Mouse (Mus musculus) layer of hippocampus, adult 8-10 months (tissue): ENCODE data around the gene Ppp1ca. TPM values are rescaled to one million over a fixed set of nuclear protein-coding genes. Genes with fewer than 3 reads are reported as not detected.

Experiments used
- DNase-seq, 2 experiments: peaks; one replicate each; pipeline ENCODE4 v3.0.0; 2022; ENCODE audit warnings: low spot score in 2 of 2
- total RNA-seq, 4 experiments: library from RNA; stranded (reverse); gene quantifications; 2 replicates each; pipeline ENCODE4 v1.2.4; 2022

Ppp1ca gene
- total RNA-seq, 4 experiments from 2014 or later, result 255 to 271 (median 266) TPM

- DNase-seq, result no peak
Measured at GRCm38 (mm10) chr19:4183689-4184088, 8.2 kb upstream of the Ppp1ca start.

GRCm38 (mm10) chr19:4184976-4185975 lies 6.6 kb upstream of the Ppp1ca start:
- no peak for DNase-seq

GRCm38 (mm10) chr19:4187303-4187702 lies 4.6 kb upstream of the Ppp1ca start:
- no peak for DNase-seq

- DNase-seq, result no peak
Measured at GRCm38 (mm10) chr19:4189051-4189620, 2.7 kb upstream of the Ppp1ca start.

GRCm38 (mm10) chr19:4190831-4191334 lies 982 bp upstream of the Ppp1ca start, which contains the start of gene Tbc1d10c:
Tbc1d10c (minus strand) TSS chr19:4191284.
- no peak for DNase-seq

- DNase-seq, result no peak
Measured at GRCm38 (mm10) chr19:4192251-4192985, 553 bp downstream of the Ppp1ca start.

- no peak for DNase-seq
Measured at GRCm38 (mm10) chr19:4193129-4193528, 1.3 kb downstream of the Ppp1ca start.

GRCm38 (mm10) chr19:4194021-4194724 lies 2.3 kb downstream of the Ppp1ca start:
- no peak for DNase-seq

- no peak for DNase-seq
Measured at GRCm38 (mm10) chr19:4194776-4195650, 3.1 kb downstream of the Ppp1ca start.

- no peak for DNase-seq
Measured at GRCm38 (mm10) chr19:4196048-4196447, 4.2 kb downstream of the Ppp1ca start.

- DNase-seq, result no peak
Measured at GRCm38 (mm10) chr19:4196548-4196947, 4.7 kb downstream of the Ppp1ca start.

GRCm38 (mm10) chr19:4197180-4197579 lies 5.3 kb downstream of the Ppp1ca start:
- no peak for DNase-seq

GRCm38 (mm10) chr19:4201291-4201909 lies 9.5 kb downstream of the Ppp1ca start, which contains the start of gene Rad9a:
Rad9a (minus strand) TSS chr19:4201662.
- peak; percentile 94 to 95 for DNase-seq

GRCm38 (mm10) chr19:4202149-4202548 lies 10.3 kb downstream of the Ppp1ca start:
- DNase-seq, result no peak

GRCm38 (mm10) chr19:4203148-4203547 lies 11.3 kb downstream of the Ppp1ca start:
- DNase-seq, result no peak

- DNase-seq, result no peak
Measured at GRCm38 (mm10) chr19:4203604-4204326, 11.9 kb downstream of the Ppp1ca start.

- DNase-seq, result no peak
Measured at GRCm38 (mm10) chr19:4204889-4205288, 13.0 kb downstream of the Ppp1ca start.

- DNase-seq, result peak in 1 of 2 experiments; percentile 67
Measured at GRCm38 (mm10) chr19:4206971-4207370, 15.1 kb downstream of the Ppp1ca start.

- no peak for DNase-seq
Measured at GRCm38 (mm10) chr19:4208563-4208962, 16.7 kb downstream of the Ppp1ca start.
